Mouse (Mus musculus): Measurements from ENCODE around the gene Reck.

GRCm38 (mm10) chr4:43984326-43984725 is 109.0 kb downstream of the Reck start:
- no peak for TF ChIP-seq CTCF (IDR thresholded peaks at IDR 0.05; ENCODE audit: extremely low read depth, insufficient read depth, insufficient read length, insufficient replicate concordance)
- TF ChIP-seq POLR2A (IDR thresholded peaks at IDR 0.05; ENCODE audit: low read depth, low read length), result no peak
